Mouse (Mus musculus): Measurements from ENCODE around the gene Hcn1.

DNA sequence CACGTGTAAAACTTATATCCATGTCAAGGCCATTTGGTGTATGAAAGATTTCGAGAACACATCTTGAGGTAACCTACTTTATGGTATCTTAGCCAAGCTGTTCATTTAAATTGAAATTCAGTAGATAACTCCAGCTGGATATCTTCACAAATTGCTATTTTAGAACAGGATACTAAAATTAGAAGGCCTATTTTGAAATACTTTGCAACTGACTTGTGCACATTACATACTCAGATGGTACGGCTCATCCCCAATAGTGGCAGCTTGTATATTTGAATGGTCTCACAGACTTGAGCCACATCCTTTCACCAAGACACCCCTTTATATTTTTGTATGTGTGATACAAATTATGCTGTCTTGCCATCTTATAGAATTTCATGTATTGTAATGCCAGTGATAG is 427.5 kb downstream of the Hcn1 start:
- no peak for TF ChIP-seq CTCF (IDR thresholded peaks at IDR 0.05)
- no peak for TF ChIP-seq POLR2A (IDR thresholded peaks at IDR 0.05; ENCODE audit: insufficient read depth, low read depth, low read length)
- no peak for TF ChIP-seq EP300 (IDR thresholded peaks at IDR 0.05; ENCODE audit: insufficient read depth, low read depth, low read length)
